Mouse (Mus musculus): ENCODE measurements around the gene Npl. TPM values are rescaled to one million over a fixed set of nuclear protein-coding genes. Genes with fewer than 3 reads are reported as not detected.

Gene Npl
- polyA plus RNA-seq (2012; fragmentation: generic; extraction: Trizol): under 1 TPM in 1 of 2 experiments, not detected in 1; 0.05 TPM

DNA sequence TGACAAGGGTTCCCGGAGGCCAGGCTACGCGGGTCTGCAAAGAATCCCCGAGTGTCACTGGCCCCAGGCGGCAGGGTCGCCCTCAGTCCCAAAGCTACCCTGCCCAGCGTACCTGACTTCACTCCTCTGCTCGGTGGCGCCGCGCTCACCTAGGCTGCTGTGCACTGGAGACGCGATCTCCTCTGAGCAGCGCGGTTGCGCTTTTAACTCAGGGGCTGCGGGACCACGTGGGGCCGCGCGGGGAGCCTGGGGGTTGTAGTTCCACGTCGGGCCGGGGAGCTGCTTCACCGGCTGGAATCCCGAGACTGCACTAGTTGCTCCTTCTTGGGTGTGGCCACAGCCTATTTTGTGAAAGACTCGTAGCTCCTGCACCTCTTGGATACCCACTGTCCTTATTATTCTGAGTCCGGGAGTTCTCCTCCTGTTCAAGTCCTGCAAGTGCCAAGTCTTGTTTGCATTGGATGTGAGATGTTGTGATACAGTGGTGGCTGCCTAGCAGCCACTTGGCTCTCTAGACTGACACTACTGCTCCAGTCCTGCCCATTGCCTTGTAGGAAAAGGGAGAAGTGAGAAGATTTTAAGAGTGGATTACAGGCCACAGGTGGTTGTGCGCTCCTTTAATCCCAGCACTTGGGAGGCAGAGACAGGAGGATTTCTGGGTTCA, at the start of gene Npl:
TSS of gene Npl (minus strand) at position 510 of the 664 bp plus-strand sequence.

DNA sequence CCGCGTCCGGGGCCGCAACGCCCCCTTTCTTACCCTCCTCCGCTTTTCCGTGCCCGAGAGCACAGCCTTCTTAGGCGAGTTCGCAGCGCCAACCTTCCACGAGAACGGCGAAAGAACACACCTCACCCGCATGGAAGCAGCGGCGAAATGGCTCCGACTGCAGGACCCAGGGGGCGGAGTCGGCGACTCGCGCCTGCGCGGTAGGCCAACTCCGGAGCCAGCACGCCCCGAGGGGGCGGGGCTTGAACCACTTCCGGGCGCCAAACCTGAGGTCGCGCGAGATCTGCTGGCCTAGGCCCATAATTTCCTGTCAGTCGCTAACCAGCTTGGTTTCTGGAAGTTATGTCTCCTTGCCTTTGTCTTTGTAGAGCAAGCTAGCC, 62.4 kb downstream of the Npl start, which contains the start of gene Dhx9:
TSS of gene Dhx9 (minus strand) at position 161 of the 380 bp plus-strand sequence.

Other genes starting within 250 kb of the Npl start
- gene Lamc1, start 217.3 kb downstream of the Npl start, polyA plus RNA-seq (2012; fragmentation: generic; extraction: Trizol): 10 to 100 TPM; 10.7 to 56.6 TPM
- under 1 TPM; 0.02 to 0.06 TPM for gene Shcbp1l, start 124.9 kb downstream of the Npl start, polyA plus RNA-seq (2012; fragmentation: generic; extraction: Trizol)
- 10 to 100 TPM in 1 of 2 experiments, 1 to 10 TPM in 1; 2.8 to 19.7 TPM for gene Dhx9, start 62.4 kb downstream of the Npl start, polyA plus RNA-seq (2012; fragmentation: generic; extraction: Trizol)
- under 1 TPM; 0.02 TPM for gene Rgs8, start 103.0 kb upstream of the Npl start, polyA plus RNA-seq (2012; fragmentation: generic; extraction: Trizol)
- under 1 TPM; 0.11 to 0.25 TPM for gene Rgs16, start 190.3 kb upstream of the Npl start, polyA plus RNA-seq (2012; fragmentation: generic; extraction: Trizol)
- gene Rnasel, start 199.4 kb upstream of the Npl start, polyA plus RNA-seq (2012; fragmentation: generic; extraction: Trizol): under 1 TPM; 0.01 to 0.98 TPM

All from C3H10T1/2 (cell line).